Mouse (Mus musculus): ENCODE data around the gene Pcbp2. TPM values are rescaled to one million over a fixed set of nuclear protein-coding genes. Genes with fewer than 3 reads are reported as not detected.
A peak's percentile ranks its signal among the peaks of the same experiment; 100 is the strongest.

The Pcbp2 gene
- total RNA-seq (2021) (100 to 1,000 TPM; 641 to 760 TPM), polyA plus RNA-seq (2012; rRNA removed) (388 and 545 TPM in 2 replicates)
- long read RNA-seq, partial matches to known transcripts = 24 of 58 reads
- long read RNA-seq, other reads (novel, unspliced or antisense) = 27 of 58 reads

DNA sequence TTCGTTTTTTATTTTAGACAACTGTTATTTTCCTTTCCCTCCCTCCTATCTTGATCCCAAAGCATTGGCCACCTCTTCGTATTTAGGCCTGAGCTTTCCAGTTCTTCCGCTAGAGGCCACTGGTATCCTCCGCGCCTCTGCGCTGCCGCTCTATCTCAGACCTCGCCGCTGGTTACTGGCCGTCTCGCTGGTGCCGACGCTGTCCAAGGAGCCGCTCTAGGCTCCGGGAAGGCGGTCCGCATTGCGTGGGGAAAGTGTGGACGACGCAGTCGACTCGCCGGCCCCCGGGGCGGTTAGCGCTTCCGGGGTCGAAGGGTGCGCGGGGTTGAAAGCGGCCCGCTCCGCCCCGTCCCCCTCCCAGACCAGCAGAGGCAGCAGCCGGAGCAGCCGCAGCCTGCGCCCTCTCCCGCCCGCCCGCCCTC lies at the start of gene Pcbp2:
Gene Pcbp2 (plus strand): TSS at position 357 of the 422 bp plus-strand sequence.
- peak; percentile 98 for DNase-seq

GRCm38 (mm10) chr15:102420986-102421385 lies 49.4 kb upstream of the Pcbp2 start:
- no peak for DNase-seq

- DNase-seq = peak; percentile 35
These were observed 48.9 kb upstream of the Pcbp2 start for GRCm38 (mm10) chr15:102421437-102421836.

- no peak for DNase-seq
These were observed 46.6 kb upstream of the Pcbp2 start for GRCm38 (mm10) chr15:102423602-102424240.

DNA sequence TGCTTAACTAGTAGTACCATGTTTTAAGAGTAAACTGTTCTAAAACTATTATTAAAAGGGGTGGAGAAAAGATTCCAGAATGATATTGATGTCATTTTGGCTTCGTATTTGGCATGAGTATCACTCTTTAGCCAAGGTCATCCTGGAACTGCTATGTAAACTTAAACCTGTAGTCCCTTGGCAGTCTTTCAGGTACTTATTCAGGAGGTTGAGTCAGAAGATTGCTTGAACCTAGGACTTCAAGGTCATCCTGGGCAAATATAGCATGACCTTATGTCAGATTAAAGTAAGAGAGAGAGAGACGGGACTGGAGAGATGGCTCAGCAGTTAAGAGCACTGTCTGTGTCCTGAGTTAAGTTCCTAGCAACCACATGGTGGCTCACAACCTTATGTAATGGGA lies 45.7 kb upstream of the Pcbp2 start:
- DNase-seq = no peak

DNA sequence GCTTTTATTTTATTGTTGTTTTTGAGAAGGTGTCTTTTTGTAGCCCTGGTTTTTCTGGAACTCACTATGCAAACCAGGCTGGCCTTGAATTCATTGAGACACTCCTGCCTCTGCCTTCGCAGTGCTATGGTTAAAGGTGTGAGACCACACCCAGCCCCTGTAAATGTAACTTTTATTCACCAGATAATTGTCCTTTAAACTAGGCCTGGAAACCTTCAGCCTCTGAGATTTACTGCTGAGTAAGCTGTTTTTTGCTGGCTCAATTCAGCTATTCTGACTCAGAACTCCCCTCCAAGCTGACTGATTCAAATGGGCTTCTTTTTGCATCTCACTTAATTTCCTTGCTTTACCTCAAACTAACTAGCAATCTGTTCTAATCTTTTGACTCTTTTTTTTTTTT lies 43.4 kb upstream of the Pcbp2 start:
- no peak for DNase-seq

- no peak for DNase-seq
These were observed 38.3 kb upstream of the Pcbp2 start for GRCm38 (mm10) chr15:102432046-102432445.

GRCm38 (mm10) chr15:102433173-102433572 lies 37.2 kb upstream of the Pcbp2 start:
- DNase-seq = no peak

- peak; percentile 87 for DNase-seq
These were observed 27.8 kb upstream of the Pcbp2 start for GRCm38 (mm10) chr15:102442490-102442889.

DNA sequence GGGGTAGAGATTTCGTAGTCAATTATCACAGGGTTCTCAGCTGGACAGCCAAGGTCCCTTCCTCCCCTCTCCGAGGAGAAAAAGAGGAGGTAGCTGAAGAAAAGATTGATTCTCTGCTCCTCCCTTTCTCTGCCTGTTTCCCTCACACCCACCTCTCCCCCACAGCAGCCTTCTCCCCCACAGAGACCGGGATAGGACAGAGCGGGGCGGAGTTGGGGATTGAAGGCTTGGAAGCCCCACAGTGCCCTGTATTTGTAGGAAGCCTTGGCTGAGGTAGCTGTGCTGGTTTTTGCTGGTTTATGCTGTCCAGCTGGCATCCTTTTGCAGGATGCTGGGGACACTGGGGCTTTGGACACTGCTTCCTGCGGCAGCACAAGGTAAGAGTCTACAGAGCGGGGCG lies 25.2 kb upstream of the Pcbp2 start, which contains the start of gene Amhr2:
Gene Amhr2 (plus strand): TSS at position 222 of the 400 bp plus-strand sequence.
- no peak for DNase-seq

- DNase-seq = no peak
These were observed 23.9 kb upstream of the Pcbp2 start for GRCm38 (mm10) chr15:102446448-102446847.

DNA sequence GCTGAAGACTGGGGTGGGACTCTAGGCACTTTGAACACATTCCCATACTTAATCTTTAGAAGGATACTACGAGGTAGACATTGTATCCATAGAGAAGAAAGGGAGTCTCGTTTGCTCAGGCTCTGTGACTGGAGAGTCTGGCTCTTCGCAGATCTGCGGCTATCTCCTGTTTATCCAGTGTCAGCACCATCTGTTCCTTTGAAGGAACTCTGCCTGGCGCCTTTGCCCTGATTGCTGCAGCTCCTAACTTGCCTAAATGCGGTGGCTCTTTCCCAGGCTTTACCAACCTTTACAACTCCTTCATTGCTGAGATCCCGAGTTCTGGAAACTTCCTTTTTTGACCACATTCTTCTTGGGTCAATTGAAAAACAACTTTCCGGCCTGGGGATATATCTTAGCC lies 21.0 kb upstream of the Pcbp2 start:
- DNase-seq = no peak

GRCm38 (mm10) chr15:102450928-102451327 lies 19.4 kb upstream of the Pcbp2 start:
- peak; percentile 89 for DNase-seq

- DNase-seq = no peak
These were observed 18.5 kb upstream of the Pcbp2 start for GRCm38 (mm10) chr15:102451666-102452430.

GRCm38 (mm10) chr15:102455993-102456392 lies 14.3 kb upstream of the Pcbp2 start:
- no peak for DNase-seq

GRCm38 (mm10) chr15:102458050-102458736 lies 12.1 kb upstream of the Pcbp2 start:
- DNase-seq = no peak

DNA sequence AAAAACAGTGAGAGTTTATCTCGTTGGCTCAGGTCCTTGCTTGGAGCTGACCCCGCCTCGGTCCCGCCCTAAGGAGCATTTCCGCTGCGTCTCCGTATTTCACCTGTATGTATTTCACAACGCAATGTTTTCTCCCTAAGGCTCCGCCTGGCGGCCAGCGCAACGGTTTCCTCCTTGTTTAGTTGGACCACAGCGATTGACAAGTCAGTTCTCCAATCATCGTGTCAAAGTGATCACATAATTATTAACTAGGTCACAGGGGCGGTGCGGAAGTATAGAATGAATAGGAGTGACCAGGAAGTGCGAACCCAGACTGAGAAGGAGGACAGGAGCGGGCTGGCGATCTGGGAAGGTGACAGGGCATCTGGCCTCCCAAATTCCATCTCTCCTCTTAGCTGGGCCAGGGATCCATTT lies 11.4 kb upstream of the Pcbp2 start, which contains the start of gene Prr13:
Gene Prr13 (plus strand): TSS at position 125 of the 414 bp plus-strand sequence.
- peak; percentile 94 for DNase-seq

- no peak for DNase-seq
These were observed 11.0 kb upstream of the Pcbp2 start for GRCm38 (mm10) chr15:102459381-102459780.

- no peak for DNase-seq
These were observed 10.5 kb upstream of the Pcbp2 start for GRCm38 (mm10) chr15:102459847-102460246.

DNA sequence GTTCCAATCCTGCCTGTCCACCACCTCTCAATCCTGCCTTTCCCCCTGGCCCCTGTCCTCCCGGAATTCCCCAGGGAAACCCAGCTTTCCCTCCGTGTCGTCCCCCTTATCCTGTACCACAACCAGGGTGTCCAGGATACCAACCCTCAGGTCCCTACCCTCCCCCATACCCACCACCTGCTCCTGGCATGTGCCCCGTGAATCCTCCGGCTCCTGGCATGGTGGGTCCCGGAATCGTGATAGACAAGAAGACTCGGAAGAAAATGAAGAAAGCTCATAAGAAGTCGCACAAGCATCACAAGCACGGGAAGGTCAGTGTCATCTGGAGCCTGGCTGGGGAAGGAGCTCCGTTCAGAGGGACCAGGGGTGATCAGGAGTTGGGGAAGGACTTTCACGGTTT lies 9.9 kb upstream of the Pcbp2 start:
- no peak for DNase-seq

GRCm38 (mm10) chr15:102460971-102461370 lies 9.4 kb upstream of the Pcbp2 start:
- DNase-seq = peak; percentile 58

DNA sequence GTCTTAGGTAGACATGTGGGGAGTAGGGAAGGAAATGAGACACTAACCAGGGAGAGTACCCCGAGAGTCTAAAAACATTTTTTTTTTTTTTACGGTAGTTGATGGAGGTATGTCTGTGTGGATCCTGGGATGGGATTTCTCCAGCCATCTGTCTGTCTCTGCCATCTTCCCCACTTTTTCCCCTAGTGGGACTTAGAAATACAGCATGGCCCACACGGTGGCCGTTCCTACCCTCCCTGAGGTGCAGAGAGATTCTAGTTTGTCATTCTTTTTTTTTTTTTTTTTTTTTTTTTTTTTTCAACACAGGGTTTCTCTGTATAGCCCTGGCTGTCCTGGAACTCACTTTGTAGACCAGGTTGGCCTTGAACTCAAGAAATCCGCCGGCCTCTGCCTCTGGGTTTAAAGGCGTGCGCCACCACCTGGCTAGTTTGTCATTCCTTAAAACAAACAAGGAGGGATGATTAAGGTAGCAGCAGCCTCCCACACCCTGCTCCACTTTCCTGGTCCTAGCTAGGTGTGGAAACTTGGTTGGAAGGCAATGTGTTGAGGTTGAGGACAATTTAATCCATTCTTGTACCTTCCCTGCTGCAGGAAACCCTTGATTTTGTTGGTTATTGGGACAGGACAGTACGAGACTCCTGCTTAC lies 8.8 kb upstream of the Pcbp2 start:
- no peak for DNase-seq
